Mouse (Mus musculus) heart, embryonic 13.5 days (tissue): ENCODE measurements around the gene Mtmr3. TPM values are rescaled to one million over a fixed set of nuclear protein-coding genes. Genes with fewer than 3 reads are reported as not detected.
A peak's percentile ranks its signal among the peaks of the same experiment; 100 is the strongest.
"Not testable (repeated sequence)": the region's sequence is repeated elsewhere in the genome, so short reads cannot be mapped to it uniquely, and the experiment has no call there.

Experiments
- ATAC-seq: fragments of 200-750 bp; cut with Nextera tagmentation; 2 replicates; pipeline ENCODE4 v1.8.0; 2017; ENCODE audit warnings: moderate TSS enrichment; ENCODE audit not compliant: insufficient number of reproducible peaks, low FRiP score, low TSS enrichment; ENCODE audit errors: extremely low read depth
- H3K27ac ChIP-seq: fragments of 300-500 bp; sonication (generic); replicated peaks from 2 replicates; pipeline ENCODE4 v1.5.1; 2015; ENCODE audit warnings: moderate library complexity, mild to moderate bottlenecking, inconsistent platforms
- H3K27me3 ChIP-seq: fragments of 300-500 bp; sonication (generic); replicated peaks from 2 replicates; pipeline ENCODE4 v1.6.1; 2015; ENCODE audit warnings: mild to moderate bottlenecking, inconsistent platforms
- H3K36me3 ChIP-seq: fragments of 300-500 bp; sonication (generic); 2 replicates; pipeline ENCODE4 v1.6.1; 2015; ENCODE audit warnings: mild to moderate bottlenecking, inconsistent platforms
- H3K4me1 ChIP-seq: fragments of 300-500 bp; sonication (generic); 2 replicates; pipeline ENCODE4 v1.6.1; 2015; ENCODE audit warnings: inconsistent platforms
- H3K4me2 ChIP-seq: fragments of 300-500 bp; sonication (generic); 2 replicates; pipeline ENCODE4 v1.6.1; 2015; ENCODE audit warnings: inconsistent platforms, mild to moderate bottlenecking, moderate library complexity
- H3K4me3 ChIP-seq: fragments of 300-500 bp; sonication (generic); 2 replicates; pipeline ENCODE4 v1.5.1; 2015; ENCODE audit warnings: moderate library complexity, mild to moderate bottlenecking, inconsistent platforms
- H3K9ac ChIP-seq: fragments of 300-500 bp; sonication (generic); 2 replicates; pipeline ENCODE4 v1.6.1; 2015; ENCODE audit warnings: inconsistent platforms, mild to moderate bottlenecking, moderate library complexity
- H3K9me3 ChIP-seq: fragments of 300-500 bp; sonication (generic); 2 replicates; pipeline ENCODE4 v1.6.1; 2016; ENCODE audit warnings: inconsistent platforms
- WGBS: fragments of 180-500 bp; shearing (Covaris S2); methylation state at CpG from one replicate; pipeline ENCODE4 v1.1.7; 2015; ENCODE audit warnings: mixed read lengths; 5-methylcytosine and 5-hydroxymethylcytosine counted together
- polyA plus RNA-seq: library from polyadenylated mRNA; unstranded; fragments of >200 nt; fragmentation: Nextera tagmentation; extraction: Ambion mirVana; gene quantifications from 2 replicates; pipeline ENCODE4 v1.2.1, GENCODE M21; 2015

The Mtmr3 gene
- polyA plus RNA-seq, 1 experiment from 2014 or later = 21.1 TPM

- no peak overlapping the region for H3K27ac ChIP-seq
- no peaks in the 10 kb centered on the region for H3K9me3 ChIP-seq
- no peak for ATAC-seq
- H3K4me2 ChIP-seq = no peak overlapping the region
- H3K36me3 ChIP-seq = no peaks in the 10 kb centered on the region
- no peaks in the 10 kb centered on the region for H3K27me3 ChIP-seq
- 80% methylated on average over 2 of the region's 2 CpGs for WGBS
- no peak overlapping the region for H3K9ac ChIP-seq
- H3K4me3 ChIP-seq = no peak overlapping the region
- peaks cover 22% of the 10 kb centered on the region for H3K4me1 ChIP-seq
These were observed 41.2 kb downstream of the Mtmr3 start for GRCm38 (mm10) chr11:4553274-4554063.

GRCm38 (mm10) chr11:4547569-4547968 lies 47.1 kb downstream of the Mtmr3 start:
- H3K4me3 ChIP-seq = no peak overlapping the region
- no peak overlapping the region for H3K4me2 ChIP-seq
- H3K9me3 ChIP-seq = no peaks in the 10 kb centered on the region
- WGBS = 96% methylated on average over 4 of the region's 4 CpGs
- H3K4me1 ChIP-seq = peaks cover 22% of the 10 kb centered on the region
- no peaks in the 10 kb centered on the region for H3K36me3 ChIP-seq
- H3K27me3 ChIP-seq = no peaks in the 10 kb centered on the region
- H3K27ac ChIP-seq = no peak overlapping the region
- no peak overlapping the region for H3K9ac ChIP-seq
- no peak for ATAC-seq

GRCm38 (mm10) chr11:4545976-4546375 lies 48.7 kb downstream of the Mtmr3 start:
- H3K27ac ChIP-seq = no peak overlapping the region
- H3K4me3 ChIP-seq = no peak overlapping the region
- 68% methylated on average over 3 of the region's 3 CpGs for WGBS
- H3K9ac ChIP-seq = no peak overlapping the region
- H3K27me3 ChIP-seq = no peaks in the 10 kb centered on the region
- ATAC-seq = no peak
- no peak overlapping the region for H3K4me2 ChIP-seq
- no peaks in the 10 kb centered on the region for H3K9me3 ChIP-seq
- peaks cover 29% of the 10 kb centered on the region for H3K4me1 ChIP-seq
- no peaks in the 10 kb centered on the region for H3K36me3 ChIP-seq

- Histone ChIP-seq H3K4me3 (no peak overlapping the region), H3K27me3 (no peaks in the 10 kb centered on the region), H3K27ac (no peak overlapping the region), H3K4me2 (no peak overlapping the region), H3K9ac (no peak overlapping the region), H3K9me3 (no peaks in the 10 kb centered on the region), H3K36me3 (no peaks in the 10 kb centered on the region), H3K4me1 (peaks cover 32% of the 10 kb centered on the region)
- no peak for ATAC-seq
- WGBS = 62% methylated on average over 4 of the region's 4 CpGs
These were observed 49.3 kb downstream of the Mtmr3 start for GRCm38 (mm10) chr11:4545401-4545800.

GRCm38 (mm10) chr11:4544627-4544921 lies 50.1 kb downstream of the Mtmr3 start:
- not testable (repeated sequence) for H3K9me3 ChIP-seq, H3K27me3 ChIP-seq, H3K4me2 ChIP-seq, H3K27ac ChIP-seq, H3K9ac ChIP-seq, ATAC-seq, H3K4me3 ChIP-seq, H3K36me3 ChIP-seq
- 84% methylated on average over 1 of the region's 1 CpGs for WGBS
- peaks cover 39% of the 10 kb centered on the region for H3K4me1 ChIP-seq

- peak overlapping the region; percentile 56 for H3K27ac ChIP-seq
These were observed 50.7 kb downstream of the Mtmr3 start for GRCm38 (mm10) chr11:4543746-4544626.

GRCm38 (mm10) chr11:4543040-4543551 lies 51.6 kb downstream of the Mtmr3 start:
- Histone ChIP-seq H3K4me3 (no peak overlapping the region), H3K4me2 (peak overlapping the region; percentile 27), H3K9me3 (no peaks in the 10 kb centered on the region), H3K9ac (no peak overlapping the region), H3K36me3 (peaks cover 4% of the 10 kb centered on the region; the same call in 1 of the 2 replicates), H3K27ac (peak overlapping the region; percentile 56; the same call in 1 of the 2 replicates), H3K27me3 (no peaks in the 10 kb centered on the region), H3K4me1 (peaks cover 39% of the 10 kb centered on the region)
- peak; percentile 81; the same call in 1 of the 2 replicates for ATAC-seq
- WGBS = 68% methylated on average over 2 of the region's 2 CpGs

More at GRCm38 (mm10) chr11:4543746-4544626, 50.7 kb downstream of the Mtmr3 start:
- Histone ChIP-seq H3K27me3 (no peaks in the 10 kb centered on the region), H3K9ac (no peak overlapping the region; the same call in 1 of the 2 replicates), H3K4me1 (peaks cover 39% of the 10 kb centered on the region), H3K9me3 (no peaks in the 10 kb centered on the region), H3K36me3 (peaks cover 4% of the 10 kb centered on the region; the same call in 1 of the 2 replicates), H3K4me2 (peak overlapping the region; percentile 27), H3K4me3 (no peak overlapping the region)
- no peak for ATAC-seq
- WGBS = 60% methylated on average over 7 of the region's 7 CpGs

GRCm38 (mm10) chr11:4536645-4537044 lies 58.0 kb downstream of the Mtmr3 start:
- Histone ChIP-seq H3K36me3 (peaks cover 4% of the 10 kb centered on the region; the same call in 1 of the 2 replicates), H3K4me3 (no peak overlapping the region), H3K27me3 (no peaks in the 10 kb centered on the region), H3K9ac (no peak overlapping the region), H3K9me3 (no peaks in the 10 kb centered on the region), H3K4me1 (peaks cover 16% of the 10 kb centered on the region), H3K27ac (no peak overlapping the region), H3K4me2 (no peak overlapping the region)
- 80% methylated on average over 1 of the region's 1 CpGs for WGBS
- ATAC-seq = no peak

- WGBS = 93% methylated on average over 3 of the region's 3 CpGs
- 0 out of 2 replicates have a peak, but pooled peaks cover 3% of the 10 kb centered on the region for H3K4me1 ChIP-seq
- H3K27ac ChIP-seq = no peak overlapping the region
- no peak overlapping the region for H3K9ac ChIP-seq
- no peaks in the 10 kb centered on the region for H3K27me3 ChIP-seq
- H3K36me3 ChIP-seq = peaks cover 79% of the 10 kb centered on the region
- no peaks in the 10 kb centered on the region for H3K9me3 ChIP-seq
- no peak overlapping the region for H3K4me2 ChIP-seq
- no peak for ATAC-seq
- H3K4me3 ChIP-seq = no peak overlapping the region
These were observed 67.5 kb downstream of the Mtmr3 start for GRCm38 (mm10) chr11:4527132-4527531.

GRCm38 (mm10) chr11:4522142-4522664 lies 72.5 kb downstream of the Mtmr3 start:
- Histone ChIP-seq H3K4me2 (no peak overlapping the region), H3K27ac (no peak overlapping the region; the same call in 1 of the 2 replicates), H3K9me3 (no peaks in the 10 kb centered on the region), H3K4me1 (0 out of 2 replicates have a peak, but pooled peaks cover 3% of the 10 kb centered on the region), H3K9ac (no peak overlapping the region), H3K27me3 (no peaks in the 10 kb centered on the region), H3K36me3 (peaks cover 83% of the 10 kb centered on the region), H3K4me3 (no peak overlapping the region)
- ATAC-seq = no peak
- 89% methylated on average over 6 of the region's 6 CpGs for WGBS

- peaks cover 83% of the 10 kb centered on the region for H3K36me3 ChIP-seq
- H3K27me3 ChIP-seq = no peaks in the 10 kb centered on the region
- H3K9me3 ChIP-seq = no peaks in the 10 kb centered on the region
- H3K4me3 ChIP-seq = no peak overlapping the region
- no peak overlapping the region for H3K9ac ChIP-seq
- H3K27ac ChIP-seq = no peak overlapping the region
- no peak overlapping the region for H3K4me2 ChIP-seq
- no peak for ATAC-seq
- 0 out of 2 replicates have a peak, but pooled peaks cover 3% of the 10 kb centered on the region for H3K4me1 ChIP-seq
- WGBS = 74% methylated on average over 7 of the region's 7 CpGs
These were observed 75.7 kb downstream of the Mtmr3 start for GRCm38 (mm10) chr11:4518981-4519380.
